ENCODE assay signal across 15 mouse cellular contexts in genomic region chr1:86515715-86516410, GRCm38 (mm10). TPM values are rescaled to one million over a fixed set of nuclear protein-coding genes. Genes with fewer than 3 reads are reported as not detected.
DNase-seq lines count a peak whose midpoint lies in the region; ATAC-seq and TF ChIP-seq lines count a peak whose summit lies in the region.
"Had no signal": no experiment of that assay in that cellular context is flagged by ENCODE, and none has a peak within 500 bp of the region (broad histone marks: within the 10 kb centered on the region; RNA-seq: fewer than 3 reads in every experiment).

No protein-coding gene starts in this region.

- H3K9me3 ChIP-seq in limb, embryonic 12.5 days: no peaks in the 10 kb centered on the region
- no peaks in the 10 kb centered on the region for H3K9me3 ChIP-seq in hindbrain, embryonic 16.5 days (ENCODE audit: control insufficient read depth, low read length)
- H3K9me3 ChIP-seq: heart, embryonic 12.5 days; liver, embryonic 12.5 days had no signal

- no peak for DNase-seq in testis, postnatal 14 days (ENCODE audit: low spot score)
- DNase-seq in cerebellum, postnatal 25 days: no peak
- no peak for DNase-seq in layer of hippocampus, postnatal 36 days
- DNase-seq: cerebellum, adult 18-20 months; gastrocnemius, postnatal 36 days; heart, postnatal 36 days; kidney, adult 9 months; right cerebral cortex, adult 18-20 months had no signal

- no peak overlapping the region for H3K27ac ChIP-seq in testis, adult 2 months (ENCODE audit: control insufficient read depth, insufficient read depth, low read depth, low read length)
- peak overlapping the region; percentile 53; the same call in 1 of the 2 replicates for H3K27ac ChIP-seq in limb, embryonic 12.5 days
- H3K27ac ChIP-seq in hindbrain, embryonic 16.5 days (ENCODE audit: low read depth, low read length): no peak overlapping the region
- H3K27ac ChIP-seq: liver, embryonic 12.5 days; stomach, postnatal 0 days had no signal

- peak overlapping the region; percentile 64 for H3K4me3 ChIP-seq in testis, adult 2 months (ENCODE audit: control insufficient read depth, low read depth, low read length)
- H3K4me3 ChIP-seq in limb, embryonic 12.5 days (replicated peaks): no peak overlapping the region
- no peak overlapping the region for H3K4me3 ChIP-seq in hindbrain, embryonic 16.5 days (ENCODE audit: low read length)
- H3K4me3 ChIP-seq: heart, embryonic 12.5 days; liver, embryonic 12.5 days had no signal

- H3K4me1 ChIP-seq in testis, adult 2 months (ENCODE audit: control insufficient read depth, insufficient read depth, low read length): no peaks in the 10 kb centered on the region; the same call in 1 of the 2 replicates
- peaks cover 14% of the 10 kb centered on the region for H3K4me1 ChIP-seq in limb, embryonic 12.5 days (replicated peaks)
- H3K4me1 ChIP-seq in hindbrain, embryonic 16.5 days (ENCODE audit: control insufficient read depth, insufficient read depth, low read depth, low read length): peaks cover 2% of the 10 kb centered on the region

- TF ChIP-seq CTCF in testis, adult 2 months (IDR thresholded peaks at IDR 0.05; ENCODE audit: control insufficient read depth, insufficient read depth, insufficient replicate concordance, low read depth, low read length): no peak

- 47% methylated on average over 6 of the region's 6 CpGs for WGBS in limb, embryonic 12.5 days
- WGBS in hindbrain, embryonic 16.5 days: 76% methylated on average over 6 of the region's 6 CpGs

- H3K9ac ChIP-seq in limb, embryonic 12.5 days (replicated peaks): no peak overlapping the region
- no peak overlapping the region for H3K9ac ChIP-seq in hindbrain, embryonic 16.5 days (ENCODE audit: low read depth, low read length)
- H3K9ac ChIP-seq: heart, embryonic 12.5 days; liver, embryonic 12.5 days had no signal

- H3K27me3 ChIP-seq in testis, adult 2 months (ENCODE audit: control insufficient read depth, insufficient read depth, low read length): no peaks in the 10 kb centered on the region
- no peaks in the 10 kb centered on the region for H3K27me3 ChIP-seq in limb, embryonic 12.5 days
- H3K27me3 ChIP-seq in hindbrain, embryonic 16.5 days (replicated peaks; ENCODE audit: control insufficient read depth, insufficient read depth, low read length): no peaks in the 10 kb centered on the region
- H3K27me3 ChIP-seq: heart, embryonic 12.5 days had no signal

- ATAC-seq in activated CD4-positive, CD25-positive, alpha-beta regulatory T cell, adult 4 months: peak; percentile 89
- peak; percentile 17; the same call in 1 of the 2 replicates for ATAC-seq in limb, embryonic 12.5 days (ENCODE audit: insufficient number of reproducible peaks, insufficient read depth, low FRiP score, low TSS enrichment, low read depth)
- ATAC-seq in hindbrain, embryonic 16.5 days: no peak
- ATAC-seq: liver, embryonic 12.5 days had no signal

- no peak for TF ChIP-seq POLR2A in testis, adult 2 months (IDR thresholded peaks at IDR 0.05; ENCODE audit: control insufficient read depth, low read depth, low read length)

- H3K4me2 ChIP-seq in limb, embryonic 12.5 days: no peak overlapping the region
- H3K4me2 ChIP-seq in hindbrain, embryonic 16.5 days (ENCODE audit: low read length): no peak overlapping the region
- H3K4me2 ChIP-seq: heart, embryonic 12.5 days; liver, embryonic 12.5 days had no signal

- no peaks in the 10 kb centered on the region for H3K36me3 ChIP-seq in testis, adult 2 months (ENCODE audit: control insufficient read depth, insufficient read depth, low read length)
- H3K36me3 ChIP-seq in limb, embryonic 12.5 days: no peaks in the 10 kb centered on the region
- H3K36me3 ChIP-seq in hindbrain, embryonic 16.5 days (ENCODE audit: control insufficient read depth, insufficient read depth, low read length): no peaks in the 10 kb centered on the region
- H3K36me3 ChIP-seq: heart, embryonic 12.5 days; liver, embryonic 12.5 days had no signal

RNA-seq across cellular contexts. Expression of gene Ptma, which starts 10.7 kb away (rescaled TPM):
- polyA plus RNA-seq in testis, adult 2 months (2012; rRNA removed): 126 and 135 TPM in 2 replicates
- 1,000 to 10,000 TPM; 2,967 to 3,416 TPM for polyA plus RNA-seq in activated CD4-positive, CD25-positive, alpha-beta regulatory T cell, adult 4 months (2017; shearing (Covaris generic))
- polyA plus RNA-seq in limb, embryonic 12.5 days (2016; fragmentation: Nextera tagmentation; extraction: Ambion mirVana): 3,930 and 4,018 TPM in 2 replicates
- 1,165 and 1,204 TPM in 2 replicates for polyA plus RNA-seq in hindbrain, embryonic 16.5 days (2015; fragmentation: Nextera tagmentation; extraction: Ambion mirVana)
- 100 to 1,000 TPM; 507 to 508 TPM for total RNA-seq in layer of hippocampus, postnatal 36 days (2021)
